Comparison of ENCODE assay signal across 18 mouse cellular contexts in genomic region chr4:97693931-97694330, GRCm38 (mm10).
DNase-seq lines count a peak whose midpoint lies in the region; ATAC-seq lines count a peak whose summit lies in the region.
"Had no signal": no experiment of that assay in that cellular context is flagged by ENCODE, and none has a peak within 500 bp of the region (broad histone marks: within the 10 kb centered on the region; RNA-seq: fewer than 3 reads in every experiment).

No protein-coding gene starts in this region.

- no peak overlapping the region for H3K27ac ChIP-seq in heart, embryonic 12.5 days (ENCODE audit: poor library complexity, severe bottlenecking)
- H3K27ac ChIP-seq: hindbrain, embryonic 14.5 days; intestine, embryonic 15.5 days; midbrain, embryonic 12.5 days; neural tube, embryonic 12.5 days had no signal

- intact Hi-C loops in gastrocnemius, postnatal 14 days (cut with DNase I; ENCODE audit: low total_unique reads) = no loop called here
- intact Hi-C loops in heart, postnatal 25 days (cut with DNase I) = no loop called here

- H3K4me3 ChIP-seq in heart, embryonic 12.5 days = no peak overlapping the region
- H3K4me3 ChIP-seq: intestine, embryonic 15.5 days; midbrain, embryonic 12.5 days; neural tube, embryonic 12.5 days had no signal

- no peaks in the 10 kb centered on the region for H3K36me3 ChIP-seq in heart, embryonic 12.5 days
- H3K36me3 ChIP-seq: intestine, embryonic 15.5 days; midbrain, embryonic 12.5 days; neural tube, embryonic 12.5 days had no signal

- no peaks in the 10 kb centered on the region for H3K9me3 ChIP-seq in heart, embryonic 12.5 days (replicated peaks)
- H3K9me3 ChIP-seq: intestine, embryonic 15.5 days; midbrain, embryonic 12.5 days; neural tube, embryonic 12.5 days had no signal

- DNase-seq in heart, adult 8-10 months (ENCODE audit: low spot score) = peak; percentile 55
- DNase-seq in gastrocnemius, postnatal 14 days = peak; percentile 39
- peak; percentile 41 for DNase-seq in heart, postnatal 25 days (ENCODE audit: low spot score)
- peak; percentile 85 for DNase-seq in skeletal muscle tissue, adult 2 months (ENCODE audit: low read depth, low spot score)
- no peak for DNase-seq in kidney, adult 8-10 months
- DNase-seq in layer of hippocampus, postnatal 25 days (ENCODE audit: extremely low spot score in 1 of 2, low spot score in 1 of 2) = no peak
- DNase-seq: adrenal gland, postnatal 25 days; cerebellum, adult 11 months; cerebellum, postnatal 10 days; liver, postnatal 0 days; right cerebral cortex, postnatal 4 days; thymus, postnatal 14 days had no signal

- no peak overlapping the region for H3K9ac ChIP-seq in heart, embryonic 12.5 days
- H3K9ac ChIP-seq: hindbrain, embryonic 14.5 days; intestine, embryonic 15.5 days; liver, postnatal 0 days; midbrain, embryonic 12.5 days; neural tube, embryonic 12.5 days had no signal

- H3K4me1 ChIP-seq in heart, embryonic 12.5 days (replicated peaks) = peaks cover 18% of the 10 kb centered on the region; the same call in 1 of the 2 replicates
- H3K4me1 ChIP-seq: midbrain, embryonic 12.5 days had no signal

- ATAC-seq in heart, embryonic 12.5 days (ENCODE audit: insufficient number of reproducible peaks, low FRiP score) = no peak
- ATAC-seq: intestine, embryonic 15.5 days; liver, postnatal 0 days; Patski had no signal

- no peak overlapping the region for H3K4me2 ChIP-seq in heart, embryonic 12.5 days
- H3K4me2 ChIP-seq: hindbrain, embryonic 14.5 days; intestine, embryonic 15.5 days; midbrain, embryonic 12.5 days; neural tube, embryonic 12.5 days had no signal

- WGBS in heart, embryonic 12.5 days = 76% methylated on average over 4 of the region's 4 CpGs

- H3K27me3 ChIP-seq in heart, embryonic 12.5 days (replicated peaks) = no peaks in the 10 kb centered on the region
- H3K27me3 ChIP-seq: intestine, embryonic 15.5 days; neural tube, embryonic 12.5 days; Patski had no signal

Comparison
In these comparisons a context has a peak if more than half of its experiments do, and no peak if none do; other contexts are left out.
1. DNase-seq: peak in heart, adult 8-10 months (single experiment), gastrocnemius, postnatal 14 days (single experiment), heart, postnatal 25 days (single experiment) and skeletal muscle tissue, adult 2 months (single experiment); none in kidney, adult 8-10 months (0 of 2) and layer of hippocampus, postnatal 25 days (0 of 2).